Comparison of ENCODE assay signal across 9 mouse cellular contexts in the genomic region with DNA sequence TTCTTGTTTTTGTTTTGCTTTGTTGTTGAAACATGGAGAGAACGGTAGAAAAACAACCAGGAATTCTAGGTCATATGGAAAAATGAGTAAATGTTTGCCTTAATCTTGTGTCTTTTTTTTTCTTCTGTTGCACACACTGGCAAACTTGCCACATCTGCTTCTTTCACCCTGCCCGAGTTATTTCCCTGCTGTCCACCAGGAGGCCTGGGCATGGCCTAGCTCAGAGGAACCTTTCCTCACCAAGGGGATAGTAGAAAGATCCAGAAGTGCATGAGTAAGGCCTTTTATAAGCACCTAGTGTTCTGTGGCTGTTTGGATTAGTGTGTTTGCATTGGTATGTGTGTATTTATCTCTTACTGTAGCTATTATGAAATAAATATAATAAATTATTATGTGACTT. TPM values are rescaled to one million over a fixed set of nuclear protein-coding genes. Genes with fewer than 3 reads are reported as not detected.
DNase-seq lines count a peak whose midpoint lies in the region; ATAC-seq lines count a peak whose summit lies in the region.
"Had no signal": no experiment of that assay in that cellular context is flagged by ENCODE, and none has a peak within 500 bp of the region (broad histone marks: within the 10 kb centered on the region; RNA-seq: fewer than 3 reads in every experiment).

No protein-coding gene starts in this region.

- no peak overlapping the region for H3K27ac ChIP-seq in limb, embryonic 10.5 days

- H3K4me3 ChIP-seq in limb, embryonic 10.5 days = no peak overlapping the region

- no peaks in the 10 kb centered on the region for H3K27me3 ChIP-seq in limb, embryonic 10.5 days (ENCODE audit: low read depth, poor library complexity, severe bottlenecking)

- peak; percentile 12 to 13 for DNase-seq in cerebellum, postnatal 10 days
- no peak for DNase-seq in cerebellum, adult 11-12 months
- peak; percentile 8 for DNase-seq in retina, embryonic 14.5 days (ENCODE audit: low spot score)
- DNase-seq in retina, postnatal 1 day = no peak
- peak; percentile 10 for DNase-seq in mesoderm, embryonic 11.5 days (ENCODE audit: low read depth, low spot score)
- DNase-seq in limb, embryonic 10.5 days (ENCODE audit: low spot score) = no peak
- DNase-seq in c-Kit-positive CD71-positive TER-119-positive erythroid progenitor cells, embryonic 14.5 days (ENCODE audit: low spot score) = no peak

- no peaks in the 10 kb centered on the region for H3K9me3 ChIP-seq in limb, embryonic 10.5 days (replicated peaks)

- no peaks in the 10 kb centered on the region for H3K36me3 ChIP-seq in limb, embryonic 10.5 days

- WGBS in limb, embryonic 10.5 days = 63% methylated on average over 2 of the region's 2 CpGs

- peak; percentile 58; the same call in 1 of the 2 replicates for ATAC-seq in granulocyte monocyte progenitor cell, adult 5-6 weeks (replicated peaks; ENCODE audit: poor library complexity, severe bottlenecking)

- no peaks in the 10 kb centered on the region for H3K4me1 ChIP-seq in limb, embryonic 10.5 days

RNA-seq across cellular contexts. Expression of a gene that starts 34.2 kb away (rescaled TPM):
- total RNA-seq in granulocyte monocyte progenitor cell, adult 5-6 weeks (2014; fragmentation: Nextera tagmentation) = not detected in 2 replicates
- not detected in 2 replicates for total RNA-seq in granulocyte monocyte progenitor cell, adult 5-6 weeks (2017)
- 0.16 and 0.23 TPM in 2 replicates for polyA plus RNA-seq in limb, embryonic 10.5 days (2016; fragmentation: Nextera tagmentation; extraction: Ambion mirVana)
- total RNA-seq: neutrophil, adult 5-6 weeks had no signal

Comparison
In these comparisons a context has a peak if more than half of its experiments do, and no peak if none do; other contexts are left out.
1. DNase-seq: peak in cerebellum, postnatal 10 days (2 of 2), retina, embryonic 14.5 days (single experiment) and mesoderm, embryonic 11.5 days (single experiment); none in cerebellum, adult 11-12 months (single experiment), retina, postnatal 1 day (single experiment), limb, embryonic 10.5 days (single experiment) and c-Kit-positive CD71-positive TER-119-positive erythroid progenitor cells, embryonic 14.5 days (single experiment).